Mouse (Mus musculus) heart, postnatal 10 days (tissue): ENCODE measurements at regions not wholly inside any gene's neighbourhood (a gene's known extent, or its start where the extent isn't known, plus 50 kb on each side); places are given as distances from the start of the nearest gene placed in this dataset.
A peak's percentile ranks its signal among the peaks of the same experiment; 100 is the strongest.

ENCODE experiments used
- DNase-seq, 2 experiments: peaks; one replicate each; pipeline ENCODE4 v3.0.0; 2021
- intact Hi-C: fragments of 180-260 bp; cut with DNase I; formaldehyde crosslinking; loops from one replicate; pipeline ENCODE4 v1.15.1; 2025

DNA sequence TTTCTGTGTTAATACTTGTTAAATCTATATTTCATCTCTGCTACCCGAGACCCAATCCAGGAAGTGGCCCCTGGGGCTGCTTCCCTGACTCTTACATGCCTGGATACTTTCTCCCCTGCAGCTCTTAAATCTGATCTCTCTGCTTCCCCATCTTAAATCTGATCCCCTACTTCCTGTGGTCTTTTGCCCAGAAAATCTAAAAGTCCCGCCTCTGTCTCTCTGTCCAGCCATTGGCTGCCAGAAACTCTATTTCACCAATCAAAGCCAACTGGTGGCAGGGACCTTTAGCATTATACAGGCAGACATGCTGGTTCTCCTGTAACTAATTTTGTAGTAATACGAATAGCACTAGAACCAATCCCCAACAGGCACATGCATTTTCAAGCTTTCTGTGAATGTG is 59.0 kb upstream of the Ccdc91 start:
- intact Hi-C loops, result no loop called here
- no peak for DNase-seq

GRCm38 (mm10) chr6:147413713-147414112 is 61.9 kb upstream of the Ccdc91 start:
- DNase-seq, result no peak
- intact Hi-C loops, result no loop called here

GRCm38 (mm10) chr6:147397984-147398383 is 77.6 kb upstream of the Ccdc91 start:
- intact Hi-C loops, result no loop called here
- DNase-seq, result no peak

- intact Hi-C loops, result no loop called here
- no peak for DNase-seq
Observed at GRCm38 (mm10) chr6:147391425-147392158, 84.0 kb upstream of the Ccdc91 start.

GRCm38 (mm10) chr6:147390499-147390898 is 85.1 kb upstream of the Ccdc91 start:
- intact Hi-C loops, result no loop called here

GRCm38 (mm10) chr6:147388727-147389126 is 86.9 kb upstream of the Ccdc91 start:
- intact Hi-C loops, result no loop called here
- no peak for DNase-seq

More at GRCm38 (mm10) chr6:147390499-147390898, 85.1 kb upstream of the Ccdc91 start:
- DNase-seq, result no peak

GRCm38 (mm10) chr6:147385606-147386005 is 90.0 kb upstream of the Ccdc91 start:
- intact Hi-C loops, result no loop called here
- no peak for DNase-seq

DNA sequence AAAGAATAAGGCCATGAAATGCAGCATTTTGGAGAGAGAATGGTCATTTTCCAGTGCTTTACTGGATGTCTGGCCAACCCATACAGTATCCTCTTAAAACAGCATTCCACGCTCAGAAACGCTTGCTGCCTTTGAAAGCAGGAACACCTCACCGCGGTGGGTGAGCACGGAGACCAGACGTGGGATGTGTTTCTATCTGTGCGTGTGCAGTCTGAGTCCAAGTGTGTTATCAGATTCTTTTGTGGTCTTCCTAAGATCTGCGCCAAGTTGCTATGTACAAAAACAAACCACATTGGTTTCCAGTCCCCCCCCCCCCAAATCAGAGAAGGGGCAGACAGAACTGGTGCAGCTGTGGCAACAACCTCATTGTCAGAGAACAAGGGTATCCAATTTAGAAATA is 95.1 kb upstream of the Ccdc91 start:
- DNase-seq, result no peak
- intact Hi-C loops, result no loop called here

GRCm38 (mm10) chr6:147377679-147378078 is 97.9 kb upstream of the Ccdc91 start:
- no peak for DNase-seq
- intact Hi-C loops, result no loop called here

DNA sequence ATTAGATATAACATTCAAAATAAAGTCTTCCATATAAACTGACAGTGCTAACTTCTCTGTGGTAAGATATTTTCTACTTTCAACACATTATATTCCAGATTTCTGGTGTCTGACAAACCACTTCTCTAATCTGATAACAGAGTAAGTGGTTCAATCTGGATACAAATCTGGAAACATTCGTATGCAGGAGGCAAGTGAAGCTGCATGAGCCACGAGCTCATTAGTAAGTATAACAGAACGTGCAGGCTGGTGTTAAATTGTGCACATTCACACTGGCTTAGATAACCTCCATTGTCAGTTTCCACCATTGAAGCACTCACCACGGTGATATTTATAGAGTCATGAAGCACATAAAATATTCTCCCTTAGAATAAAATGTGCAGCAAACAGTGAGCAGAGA is 103.9 kb upstream of the Ccdc91 start:
- intact Hi-C loops, result no loop called here
- no peak for DNase-seq

DNA sequence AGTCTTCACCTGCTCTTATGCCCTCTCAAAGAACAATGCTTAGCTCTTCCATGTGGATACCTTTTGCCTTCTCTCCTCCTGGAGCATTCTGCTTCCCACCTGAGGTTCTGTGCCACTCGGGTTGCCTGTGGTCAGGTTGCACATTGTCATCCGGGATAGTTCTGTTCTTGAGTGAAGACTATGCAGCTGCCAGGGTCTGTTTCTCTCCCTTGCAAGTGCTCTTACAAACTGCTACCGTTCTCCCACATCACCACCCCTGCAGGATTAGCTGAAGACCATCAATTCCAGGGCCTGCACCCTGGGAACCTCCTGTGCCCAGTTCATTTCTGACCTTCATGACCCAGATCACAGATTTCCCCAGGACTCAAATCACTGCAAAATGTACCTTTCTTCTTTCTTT is 104.3 kb upstream of the Ccdc91 start:
- intact Hi-C loops, result no loop called here

DNA sequence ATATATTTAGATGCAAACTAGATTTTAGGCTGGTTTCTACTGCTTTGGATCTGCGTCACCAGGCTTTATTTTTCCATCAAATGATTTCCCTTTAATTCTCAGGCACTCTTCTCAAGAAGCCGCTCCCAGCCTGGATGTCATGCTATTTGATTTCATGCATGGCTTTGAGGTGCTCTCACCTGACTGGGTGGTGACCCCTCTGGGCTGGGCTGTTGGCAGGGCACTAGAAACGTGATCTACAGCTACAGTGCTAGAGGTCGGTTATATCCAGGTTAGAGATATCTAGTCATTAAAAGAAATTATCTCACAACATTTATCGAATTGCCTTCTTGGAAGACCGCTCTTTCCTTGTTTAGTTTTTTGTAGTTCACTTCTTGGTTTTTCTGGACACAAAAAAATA is 98.9 kb upstream of the Pthlh start:
- intact Hi-C loops, result no loop called here
- DNase-seq, result no peak

More for the DNA sequence above, 104.3 kb upstream of the Ccdc91 start:
- DNase-seq, result no peak

- DNase-seq, result no peak
- intact Hi-C loops, result no loop called here
Observed at GRCm38 (mm10) chr6:147357031-147357430, 93.0 kb upstream of the Pthlh start.

DNA sequence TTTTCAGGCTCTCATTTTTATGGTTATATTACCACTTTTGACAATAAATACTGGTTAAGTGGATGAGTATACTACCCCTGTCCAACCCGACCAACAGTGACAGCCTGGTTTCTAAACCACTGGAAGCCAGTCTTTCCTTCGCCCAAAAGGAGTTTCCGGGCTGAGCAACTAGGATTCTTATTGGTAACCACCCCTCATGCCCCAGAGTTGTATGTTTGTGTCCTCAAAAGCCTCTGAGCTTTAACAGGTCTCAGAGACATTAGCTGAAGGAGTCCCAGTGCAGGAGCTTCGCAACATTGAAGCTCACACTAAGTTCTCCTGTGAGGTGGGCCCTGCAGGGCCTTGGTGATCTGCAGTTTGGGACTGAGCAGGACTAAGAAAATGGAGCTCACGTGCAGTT is 92.6 kb upstream of the Pthlh start:
- no peak for DNase-seq
- intact Hi-C loops, result no loop called here

DNA sequence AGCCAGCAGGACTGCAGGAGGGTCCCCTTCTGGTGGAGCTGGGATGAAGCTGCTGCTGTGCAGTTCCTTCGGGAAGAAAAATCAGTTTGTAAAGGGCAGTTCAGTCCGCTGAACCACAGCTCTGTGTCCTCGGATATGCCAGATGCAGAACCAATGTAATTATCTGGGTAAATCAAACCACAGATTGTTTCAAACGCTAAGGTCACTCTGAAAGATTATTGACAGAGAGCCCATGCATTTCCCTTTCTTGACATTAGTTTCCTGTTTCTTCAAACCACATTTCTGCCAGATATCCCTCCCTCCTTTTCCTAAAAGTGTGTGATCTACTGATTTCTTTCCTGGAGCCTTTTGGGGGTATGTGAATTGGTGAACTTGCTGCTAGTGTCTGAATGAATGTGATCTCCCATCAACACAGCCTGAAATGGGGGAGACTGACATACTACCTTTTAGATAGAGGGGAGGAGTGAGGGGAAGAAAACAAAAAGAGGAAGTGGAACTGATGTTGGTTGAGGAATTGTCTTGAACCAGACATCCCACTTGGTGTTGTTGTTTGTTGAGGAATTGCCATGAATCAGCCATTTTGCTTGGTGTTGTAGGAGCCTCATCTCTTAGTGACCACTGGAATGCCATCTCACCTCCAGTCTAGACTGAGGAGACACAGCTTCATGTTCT is 85.7 kb upstream of the Pthlh start:
- intact Hi-C loops, result no loop called here
- DNase-seq, result no peak

GRCm38 (mm10) chr6:147348621-147349020 is 84.6 kb upstream of the Pthlh start:
- DNase-seq, result no peak
- intact Hi-C loops, result no loop called here

- intact Hi-C loops, result no loop called here
- DNase-seq, result no peak
Observed at GRCm38 (mm10) chr6:147341042-147341441, 77.1 kb upstream of the Pthlh start.

- no peak for DNase-seq
- intact Hi-C loops, result no loop called here
Observed at GRCm38 (mm10) chr6:147332976-147333375, 69.0 kb upstream of the Pthlh start.

DNA sequence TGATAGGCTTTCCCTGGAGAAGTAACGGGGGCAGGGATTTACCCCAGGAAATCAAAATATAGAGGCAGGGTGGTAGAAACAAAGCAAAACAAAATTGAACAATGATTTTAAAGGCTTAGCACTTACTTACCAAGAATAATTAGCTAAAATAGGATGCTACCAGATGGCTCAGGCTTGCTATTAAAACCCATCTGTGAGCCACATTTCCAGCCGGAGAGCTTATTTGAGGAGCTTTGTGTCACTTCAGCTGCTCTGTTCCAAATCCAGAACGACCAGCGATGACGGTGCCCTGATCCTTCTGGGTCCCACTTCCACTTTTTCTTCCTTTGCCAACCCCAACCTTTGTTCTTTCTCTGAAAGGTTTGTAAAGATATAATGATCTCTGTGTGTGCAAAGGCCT is 65.2 kb upstream of the Pthlh start:
- DNase-seq, result no peak
- intact Hi-C loops, result no loop called here

DNA sequence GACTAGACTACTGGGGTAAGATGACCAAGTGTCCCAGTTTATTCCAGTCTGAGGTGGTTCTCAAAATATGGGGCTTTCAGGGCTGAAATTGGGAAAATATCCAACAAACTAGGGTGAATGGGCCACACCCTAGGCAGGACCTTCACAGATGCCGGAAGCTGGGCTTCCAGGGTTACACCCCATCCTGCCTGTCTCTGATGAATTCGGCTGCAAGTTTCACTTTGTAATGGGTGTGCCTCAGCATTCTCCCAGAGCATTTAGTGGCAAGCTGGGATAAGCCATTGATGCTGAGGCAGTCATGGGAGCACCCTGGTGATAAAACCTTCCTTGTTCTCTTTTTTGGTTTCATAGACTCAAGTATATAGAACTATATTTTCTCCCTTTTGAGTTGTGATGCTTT is 60.4 kb upstream of the Pthlh start:
- intact Hi-C loops, result no loop called here
- no peak for DNase-seq

- intact Hi-C loops, result no loop called here
Observed at GRCm38 (mm10) chr6:147318106-147318505, 54.1 kb upstream of the Pthlh start.

DNA sequence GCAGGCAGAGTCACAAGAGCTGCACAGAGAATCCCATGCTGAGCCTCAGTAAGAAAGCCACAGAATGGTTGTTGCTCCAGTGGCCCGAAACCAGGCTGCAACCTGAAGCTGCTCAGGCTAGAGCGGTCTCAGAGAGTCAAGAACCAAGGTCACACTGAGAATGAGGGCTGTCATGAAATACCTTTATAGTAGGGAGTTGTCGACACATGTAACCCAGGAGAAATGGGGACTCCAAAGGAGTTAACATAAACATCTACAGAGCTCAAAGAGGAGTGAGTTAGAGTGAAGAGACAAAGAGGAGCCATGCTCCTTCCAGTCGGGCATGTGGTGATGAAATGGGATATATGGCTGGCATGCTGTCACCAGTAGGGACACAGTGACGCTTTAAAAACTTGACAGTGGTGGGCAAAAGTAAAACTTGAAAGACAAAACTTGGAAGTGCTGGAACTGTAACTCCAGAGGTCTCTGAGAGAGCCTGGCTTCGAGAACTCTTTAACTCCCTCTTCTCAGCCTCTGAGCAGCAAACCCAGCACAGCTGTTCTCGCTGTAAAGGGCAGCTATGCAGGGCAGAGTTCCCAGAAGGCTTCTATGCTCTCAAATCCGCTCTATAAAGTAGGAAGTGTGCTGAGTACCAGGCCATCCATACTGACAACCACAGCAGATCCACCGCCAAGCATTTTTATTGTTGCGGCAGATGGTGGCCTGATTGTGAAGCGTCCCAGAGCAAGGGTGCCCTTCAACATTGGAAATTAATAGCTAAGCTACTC is 52.9 kb upstream of the Pthlh start:
- intact Hi-C loops, result no loop called here
- DNase-seq, result no peak

More at GRCm38 (mm10) chr6:147318106-147318505, 54.1 kb upstream of the Pthlh start:
- peak; percentile 35 to 47 for DNase-seq
